Mouse (Mus musculus): ENCODE data around the gene Efcab2. TPM values are rescaled to one million over a fixed set of nuclear protein-coding genes. Genes with fewer than 3 reads are reported as not detected.

Efcab2 gene
- total RNA-seq (2015; ENCODE audit: low replicate concordance) (2.7 and 3.3 TPM in 2 replicates), total RNA-seq (2017; ENCODE audit: low replicate concordance) (1.3 and 1.4 TPM in 2 replicates)

GRCm38 (mm10) chr1:178405951-178406711 lies at the start of gene Efcab2:
TSS of gene Efcab2 (plus strand) at chr1:178406085.
- ATAC-seq (replicated peaks; ENCODE audit: low FRiP score, poor library complexity, severe bottlenecking), result peak; percentile 92

- no peak for ATAC-seq (replicated peaks; ENCODE audit: low FRiP score, poor library complexity, severe bottlenecking)
Observed at GRCm38 (mm10) chr1:178357776-178358710, 47.8 kb upstream of the Efcab2 start.

GRCm38 (mm10) chr1:178360264-178360663 lies 45.6 kb upstream of the Efcab2 start:
- no peak for ATAC-seq (replicated peaks; ENCODE audit: low FRiP score, poor library complexity, severe bottlenecking)

DNA sequence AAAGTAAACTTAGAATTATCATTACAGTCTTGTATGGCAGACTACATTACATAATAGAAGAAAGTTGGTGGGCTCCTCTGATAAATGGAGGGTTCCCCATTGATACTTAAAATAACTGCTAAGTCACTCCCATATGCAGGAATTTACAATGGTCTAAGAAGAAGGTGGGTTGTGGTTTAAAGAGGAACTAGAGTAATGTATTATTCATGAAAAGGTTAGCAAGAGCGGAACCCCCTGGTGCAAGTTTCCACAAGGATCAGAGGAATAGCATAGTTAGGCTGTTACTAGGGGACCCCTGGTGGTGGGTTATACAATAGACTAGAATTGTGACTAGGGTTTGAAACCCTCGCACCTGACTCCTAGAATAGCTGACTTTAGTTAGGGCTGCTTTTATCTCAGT lies 45.2 kb upstream of the Efcab2 start:
- no peak for ATAC-seq (replicated peaks; ENCODE audit: low FRiP score, poor library complexity, severe bottlenecking)

GRCm38 (mm10) chr1:178365171-178365570 lies 40.7 kb upstream of the Efcab2 start:
- no peak for ATAC-seq (replicated peaks; ENCODE audit: low FRiP score, poor library complexity, severe bottlenecking)

GRCm38 (mm10) chr1:178368121-178368520 lies 37.8 kb upstream of the Efcab2 start:
- no peak for ATAC-seq (replicated peaks; ENCODE audit: low FRiP score, poor library complexity, severe bottlenecking)

DNA sequence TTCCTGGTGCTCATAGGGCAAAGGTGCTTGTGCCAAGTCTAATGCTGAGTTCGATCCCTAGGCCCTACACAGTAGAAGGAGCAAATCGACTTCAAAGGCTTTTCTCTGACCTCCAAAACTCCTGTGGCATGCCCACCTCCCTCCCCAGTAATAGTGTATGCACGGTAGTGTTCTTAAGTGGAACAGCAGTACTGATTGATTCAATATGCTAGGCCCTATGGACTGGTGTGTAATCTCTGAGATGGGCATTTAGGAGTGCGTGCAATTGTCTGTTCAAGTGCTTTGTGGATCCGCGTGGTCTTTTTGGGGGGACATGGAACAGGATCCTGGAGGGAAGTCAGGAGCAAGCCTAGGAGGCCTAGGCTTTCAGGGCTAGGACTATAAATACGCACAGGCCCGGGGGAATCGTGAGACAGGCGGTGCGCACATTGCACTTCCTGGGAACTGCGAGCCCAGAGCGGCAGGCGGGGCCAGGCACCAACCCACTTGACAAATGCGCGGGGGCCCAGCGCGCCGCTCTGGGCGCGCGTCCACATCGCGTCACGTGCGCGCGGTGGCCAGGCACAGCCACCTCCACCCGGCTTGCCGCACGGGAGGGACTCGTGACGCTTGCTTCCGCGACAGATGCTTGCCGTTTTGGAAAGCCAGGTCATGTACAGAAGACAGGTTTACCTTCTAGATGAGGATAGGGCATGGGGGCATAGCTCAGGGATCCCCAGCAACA lies 37.2 kb upstream of the Efcab2 start:
- peak; percentile 95 for ATAC-seq (replicated peaks; ENCODE audit: low FRiP score, poor library complexity, severe bottlenecking)

GRCm38 (mm10) chr1:178369272-178369651 lies 36.6 kb upstream of the Efcab2 start:
- peak; percentile 63 for ATAC-seq (replicated peaks; ENCODE audit: low FRiP score, poor library complexity, severe bottlenecking)

DNA sequence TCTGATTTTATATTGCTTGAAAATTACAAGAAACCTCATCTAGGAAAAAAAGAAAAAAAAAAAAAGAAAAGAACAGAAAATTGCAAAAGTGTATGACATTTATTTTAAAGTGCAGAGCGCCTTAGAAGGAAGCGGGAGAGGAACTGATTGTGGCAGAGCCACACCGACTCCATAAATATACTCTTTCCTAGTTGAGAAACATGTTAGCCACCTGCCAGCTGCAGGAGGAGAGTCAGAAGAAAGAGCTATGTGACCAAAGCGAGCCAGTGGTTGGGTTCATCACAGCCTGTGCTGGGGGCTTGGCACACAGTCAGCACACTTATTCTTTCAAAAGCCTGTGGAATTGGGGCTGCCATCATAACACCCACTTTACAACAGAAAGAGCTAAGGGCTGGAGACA lies 33.2 kb upstream of the Efcab2 start:
- no peak for ATAC-seq (replicated peaks; ENCODE audit: low FRiP score, poor library complexity, severe bottlenecking)

- no peak for ATAC-seq (replicated peaks; ENCODE audit: low FRiP score, poor library complexity, severe bottlenecking)
Observed at GRCm38 (mm10) chr1:178375381-178375780, 30.5 kb upstream of the Efcab2 start.

GRCm38 (mm10) chr1:178376061-178376460 lies 29.8 kb upstream of the Efcab2 start:
- peak; percentile 56 for ATAC-seq (replicated peaks; ENCODE audit: low FRiP score, poor library complexity, severe bottlenecking)

DNA sequence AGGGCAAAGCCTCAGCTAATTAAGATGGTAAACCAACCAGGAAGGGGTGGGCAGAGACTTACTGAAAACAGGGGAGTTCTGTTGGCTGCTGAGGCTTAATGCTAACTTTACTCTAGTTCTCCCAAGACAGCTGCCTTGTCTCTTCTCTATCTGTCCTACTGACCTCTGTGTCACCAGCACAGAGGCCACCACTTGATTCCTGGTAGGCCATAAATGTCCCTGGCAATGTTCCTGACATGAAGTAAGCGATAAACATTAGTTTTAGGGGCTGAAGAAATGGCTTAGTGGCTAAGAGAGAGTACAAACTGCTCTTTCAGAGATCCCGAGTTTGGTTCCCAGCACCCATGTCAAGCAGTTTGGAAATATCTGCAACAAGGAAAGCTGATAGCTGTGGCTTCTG lies 29.0 kb upstream of the Efcab2 start:
- no peak for ATAC-seq (replicated peaks; ENCODE audit: low FRiP score, poor library complexity, severe bottlenecking)

GRCm38 (mm10) chr1:178378115-178378514 lies 27.8 kb upstream of the Efcab2 start:
- ATAC-seq (replicated peaks; ENCODE audit: low FRiP score, poor library complexity, severe bottlenecking), result no peak

DNA sequence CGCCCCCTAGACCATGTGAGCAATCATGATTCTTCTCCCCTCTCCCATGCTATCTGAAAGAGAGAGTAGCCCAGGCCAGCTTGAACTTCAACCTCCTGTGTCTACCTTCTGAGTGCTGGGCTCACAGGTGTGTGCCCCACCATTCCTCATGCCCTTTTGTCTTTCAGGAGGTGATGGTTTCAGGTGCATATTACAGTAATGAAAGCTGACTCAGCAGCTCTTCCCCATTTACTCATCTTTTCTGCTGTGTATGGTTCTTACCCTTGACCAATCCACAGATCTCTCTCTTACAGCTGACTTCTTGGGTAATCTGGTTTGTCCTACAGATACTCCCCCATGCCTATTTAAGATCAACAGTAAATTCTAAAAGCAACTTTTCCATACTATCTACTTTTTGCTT lies 26.7 kb upstream of the Efcab2 start:
- no peak for ATAC-seq (replicated peaks; ENCODE audit: low FRiP score, poor library complexity, severe bottlenecking)

DNA sequence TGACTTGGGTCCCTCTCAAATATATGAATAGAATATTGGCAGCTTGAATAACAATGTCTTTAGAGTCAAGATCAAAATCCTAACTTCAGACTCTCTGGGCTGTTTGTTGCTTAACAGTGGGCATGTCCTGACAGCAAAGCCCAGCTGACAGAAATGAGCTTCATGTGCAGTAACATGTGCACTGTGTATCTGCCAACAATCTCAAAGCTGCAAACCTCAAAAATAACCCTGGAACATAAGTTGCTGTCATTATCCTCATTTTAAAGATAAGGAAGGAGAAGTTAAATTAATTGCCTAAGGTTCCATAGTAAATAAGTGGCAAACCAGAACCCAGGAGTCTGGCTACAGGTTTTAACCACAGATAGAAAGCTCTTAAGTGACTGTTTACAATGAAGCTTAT lies 23.7 kb upstream of the Efcab2 start:
- no peak for ATAC-seq (replicated peaks; ENCODE audit: low FRiP score, poor library complexity, severe bottlenecking)

DNA sequence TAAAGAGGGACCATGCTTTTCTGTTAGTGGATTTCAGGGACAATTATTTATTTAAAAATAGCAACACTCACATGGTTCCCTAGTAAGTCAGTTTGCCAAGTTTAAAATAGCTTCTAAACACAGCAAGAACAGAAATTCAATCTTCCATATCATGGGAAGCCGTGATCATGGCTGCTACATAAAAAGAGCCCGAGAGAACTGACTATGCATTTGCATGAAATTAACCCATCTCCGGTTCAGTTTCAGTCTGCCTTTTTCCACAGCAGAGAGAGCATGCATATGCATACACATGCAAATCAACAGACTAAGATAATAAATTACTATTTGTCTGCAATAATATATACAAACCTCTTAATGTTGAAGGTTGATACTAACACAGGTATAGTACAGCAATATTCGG lies 17.1 kb upstream of the Efcab2 start:
- no peak for ATAC-seq (replicated peaks; ENCODE audit: low FRiP score, poor library complexity, severe bottlenecking)

- no peak for ATAC-seq (replicated peaks; ENCODE audit: low FRiP score, poor library complexity, severe bottlenecking)
Observed at GRCm38 (mm10) chr1:178389401-178389800, 16.5 kb upstream of the Efcab2 start.

DNA sequence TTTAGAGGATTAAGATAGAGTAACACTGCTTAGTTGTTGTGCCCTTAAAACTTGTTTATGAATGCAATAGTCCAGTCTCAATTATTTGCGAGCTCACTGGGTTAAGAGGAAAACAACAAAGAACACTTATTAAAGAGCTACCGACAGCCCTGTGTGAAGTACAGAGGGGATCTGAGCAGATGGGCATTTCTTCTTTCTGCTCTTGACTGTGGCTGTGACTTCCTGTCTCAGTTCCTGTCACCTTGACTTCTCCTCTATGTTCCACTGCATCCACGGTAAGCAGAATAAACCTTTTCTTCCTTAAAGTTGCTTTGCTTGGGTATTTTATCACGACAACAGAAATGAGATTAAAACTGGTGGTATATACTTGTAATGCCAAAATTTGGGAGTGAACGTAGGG lies 12.9 kb upstream of the Efcab2 start:
- no peak for ATAC-seq (replicated peaks; ENCODE audit: low FRiP score, poor library complexity, severe bottlenecking)

- no peak for ATAC-seq (replicated peaks; ENCODE audit: low FRiP score, poor library complexity, severe bottlenecking)
Observed at GRCm38 (mm10) chr1:178395091-178395490, 10.8 kb upstream of the Efcab2 start.

GRCm38 (mm10) chr1:178396383-178396782 lies 9.5 kb upstream of the Efcab2 start:
- no peak for ATAC-seq (replicated peaks; ENCODE audit: low FRiP score, poor library complexity, severe bottlenecking)
